Mouse (Mus musculus): ENCODE data around the gene Slx4. TPM values are rescaled to one million over a fixed set of nuclear protein-coding genes. Genes with fewer than 3 reads are reported as not detected.

The Slx4 gene
- total and polyA plus RNA-seq, 3 experiments = 13.4 to 47.4 (median 30.4) TPM

- in situ Hi-C loops (cut with MboI; ENCODE audit: low pct_ligation_motif_present, low pct_unique_long_range_greater_than_20kb, low sequenced_read_pairs) (no loop called here), dilution Hi-C loops (cut with MboI; ENCODE audit: extremely low pct_ligation_motif_present, extremely low pct_unique_long_range_greater_than_20kb, low sequenced_read_pairs) (no loop called here)
- no peaks in the 10 kb centered on the region for H3K79me2 ChIP-seq (replicated peaks; ENCODE audit: control insufficient read depth, extremely low read depth, insufficient read depth, poor library complexity, severe bottlenecking)
- no peak overlapping the region for H3K4me2 ChIP-seq (ENCODE audit: insufficient read depth, low read depth, poor library complexity, severe bottlenecking)
- no peaks in the 10 kb centered on the region for H3K9me3 ChIP-seq (replicated peaks; ENCODE audit: low read length)
- peaks cover 64 to 94% of the 10 kb centered on the region in 2 experiments for H3K36me3 ChIP-seq (replicated peaks in 1 of 2; ENCODE audit: control insufficient read depth in 1 of 2, insufficient read depth in 1 of 2, low read length in 1 of 2)
- H3K9ac ChIP-seq (ENCODE audit: insufficient read depth, low read depth) = no peak overlapping the region
- peaks cover 3 to 6% of the 10 kb centered on the region in 2 experiments; a peak in 3 of 4 replicates for H3K4me1 ChIP-seq (ENCODE audit: control insufficient read depth in 1 of 2, insufficient read depth in 2 of 2)
- no peak overlapping the region for H3K27ac ChIP-seq (ENCODE audit: insufficient read depth, low read depth)
- DNase-seq (ENCODE audit: extremely low read depth) = no peak
- TF ChIP-seq ELF1 (IDR thresholded peaks at IDR 0.05; ENCODE audit: low read depth, low read length) (no peak), HCFC1 (IDR thresholded peaks at IDR 0.05; ENCODE audit: low read depth, low read length) (no peak)
- no peaks in the 10 kb centered on the region for H3K27me3 ChIP-seq (replicated peaks)
- H3K4me3 ChIP-seq (replicated peaks in 1 of 3; ENCODE audit: low read depth in 2 of 3, low read length in 2 of 3, poor library complexity in 1 of 3) = no peak overlapping the region
These were observed 40.5 kb upstream of the Slx4 start for GRCm38 (mm10) chr16:4044093-4044492.

- H3K4me1 ChIP-seq (ENCODE audit: control insufficient read depth in 1 of 2, insufficient read depth in 2 of 2) = peaks cover 3% of the 10 kb centered on the region in 2 experiments; a peak in 2 of 4 replicates
- no peak overlapping the region for H3K27ac ChIP-seq (ENCODE audit: insufficient read depth, low read depth)
- peaks cover 72 to 95% of the 10 kb centered on the region in 2 experiments for H3K36me3 ChIP-seq (replicated peaks in 1 of 2; ENCODE audit: control insufficient read depth in 1 of 2, insufficient read depth in 1 of 2, low read length in 1 of 2)
- TF ChIP-seq MYC (IDR thresholded peaks at IDR 0.05; ENCODE audit: low read depth, low read length) (no peak), ZMIZ1 (IDR thresholded peaks at IDR 0.05; ENCODE audit: low read depth, low read length) (no peak), GABPA (IDR thresholded peaks at IDR 0.05; ENCODE audit: insufficient replicate concordance, low read depth, low read length) (no peak), ZNF384 (IDR thresholded peaks at IDR 0.05; ENCODE audit: low read depth, low read length) (no peak)
- H3K4me2 ChIP-seq (ENCODE audit: insufficient read depth, low read depth, poor library complexity, severe bottlenecking) = no peak overlapping the region
- DNase-seq (ENCODE audit: extremely low read depth) = no peak
- in situ Hi-C loops (cut with MboI; ENCODE audit: low pct_ligation_motif_present, low pct_unique_long_range_greater_than_20kb, low sequenced_read_pairs) = no loop called here
- no peaks in the 10 kb centered on the region for H3K79me2 ChIP-seq (replicated peaks; ENCODE audit: control insufficient read depth, extremely low read depth, insufficient read depth, poor library complexity, severe bottlenecking)
- H3K27me3 ChIP-seq (replicated peaks) = no peaks in the 10 kb centered on the region
- no peaks in the 10 kb centered on the region for H3K9me3 ChIP-seq (replicated peaks; ENCODE audit: low read length)
- H3K4me3 ChIP-seq (replicated peaks in 1 of 3; ENCODE audit: low read depth in 2 of 3, low read length in 2 of 3, poor library complexity in 1 of 3) = no peak overlapping the region
- dilution Hi-C loops (cut with MboI; ENCODE audit: extremely low pct_ligation_motif_present, extremely low pct_unique_long_range_greater_than_20kb, low sequenced_read_pairs) = no loop called here
- no peak overlapping the region for H3K9ac ChIP-seq (ENCODE audit: insufficient read depth, low read depth)
These were observed 38.1 kb upstream of the Slx4 start for GRCm38 (mm10) chr16:4041646-4042045.

- Histone ChIP-seq H3K27me3 (replicated peaks) (no peaks in the 10 kb centered on the region), H3K9ac (ENCODE audit: insufficient read depth, low read depth) (no peak overlapping the region), H3K79me2 (replicated peaks; ENCODE audit: control insufficient read depth, extremely low read depth, insufficient read depth, poor library complexity, severe bottlenecking) (no peaks in the 10 kb centered on the region), H3K4me3 (replicated peaks in 1 of 3; ENCODE audit: low read depth in 2 of 3, low read length in 2 of 3, poor library complexity in 1 of 3) (no peak overlapping the region), H3K27ac (ENCODE audit: insufficient read depth, low read depth) (no peak overlapping the region), H3K9me3 (replicated peaks; ENCODE audit: low read length) (no peaks in the 10 kb centered on the region), H3K36me3 (replicated peaks in 1 of 2; ENCODE audit: control insufficient read depth in 1 of 2, insufficient read depth in 1 of 2, low read length in 1 of 2) (peaks cover 60 to 96% of the 10 kb centered on the region in 2 experiments), H3K4me1 (ENCODE audit: control insufficient read depth in 1 of 2, insufficient read depth in 2 of 2) (peaks cover 3 to 18% of the 10 kb centered on the region in 2 experiments; a peak in 3 of 4 replicates), H3K4me2 (ENCODE audit: insufficient read depth, low read depth, poor library complexity, severe bottlenecking) (no peak overlapping the region)
- TF ChIP-seq RCOR1 (conservative IDR thresholded peaks at IDR 0.05; ENCODE audit: low read depth, low read length) = no peak
- TF ChIP-seq MAZ (IDR thresholded peaks at IDR 0.05; ENCODE audit: low read depth, low read length) = no peak
- TF ChIP-seq MXI1 (IDR thresholded peaks at IDR 0.05; ENCODE audit: low read depth, low read length) = no peak
- no peak for TF ChIP-seq NRF1 (IDR thresholded peaks at IDR 0.05; ENCODE audit: low read depth, low read length)
- no peak for TF ChIP-seq GABPA (IDR thresholded peaks at IDR 0.05; ENCODE audit: insufficient replicate concordance, low read depth, low read length)
- no peak for TF ChIP-seq CHD1 (IDR thresholded peaks at IDR 0.05; ENCODE audit: low read depth, low read length)
- no peak for TF ChIP-seq BHLHE40 (IDR thresholded peaks at IDR 0.05; ENCODE audit: low read depth, low read length)
- TF ChIP-seq IRF4 (IDR thresholded peaks at IDR 0.05; ENCODE audit: low read depth, low read length) = no peak
- TF ChIP-seq ZMIZ1 (IDR thresholded peaks at IDR 0.05; ENCODE audit: low read depth, low read length) = no peak
- TF ChIP-seq MAFK (IDR thresholded peaks at IDR 0.05; ENCODE audit: insufficient replicate concordance, low read length) = no peak
- no peak for TF ChIP-seq PAX5 (IDR thresholded peaks at IDR 0.05; ENCODE audit: low read length)
- TF ChIP-seq JUND (conservative IDR thresholded peaks at IDR 0.05; ENCODE audit: low read depth, low read length) = no peak
- dilution Hi-C loops (cut with MboI; ENCODE audit: extremely low pct_ligation_motif_present, extremely low pct_unique_long_range_greater_than_20kb, low sequenced_read_pairs) = no loop called here
- no peak for DNase-seq (ENCODE audit: extremely low read depth)
- in situ Hi-C loops (cut with MboI; ENCODE audit: low pct_ligation_motif_present, low pct_unique_long_range_greater_than_20kb, low sequenced_read_pairs) = no loop called here
These were observed 36.6 kb upstream of the Slx4 start for GRCm38 (mm10) chr16:4040206-4040605.

All from CH12.LX (cell line).